Mouse (Mus musculus) brain, embryonic 14.5 days (tissue): ENCODE measurements around the gene Trpm3. TPM values are rescaled to one million over a fixed set of nuclear protein-coding genes. Genes with fewer than 3 reads are reported as not detected.
A peak's percentile ranks its signal among the peaks of the same experiment; 100 is the strongest.

Source experiments
- DNase-seq: peaks from one replicate; pipeline ENCODE4 v3.0.0-alpha.2; 2011; ENCODE audit warnings: low read depth
- CTCF ChIP-seq: fragments of 200-500 bp; IDR thresholded peaks from 2 replicates; pipeline ENCODE4 v1.5.1; 2012; ENCODE audit warnings: inconsistent platforms, mild to moderate bottlenecking, moderate library complexity, borderline replicate concordance; ENCODE audit not compliant: insufficient read depth, insufficient read length; ENCODE audit errors: extremely low read depth
- POLR2A ChIP-seq: fragments of 200-500 bp; IDR thresholded peaks from 2 replicates; pipeline ENCODE4 v1.6.1; 2012; ENCODE audit warnings: mild to moderate bottlenecking, inconsistent platforms, borderline replicate concordance; ENCODE audit not compliant: poor library complexity, insufficient read depth, insufficient read length, severe bottlenecking; ENCODE audit errors: extremely low read depth
- polyA plus RNA-seq: library from polyadenylated mRNA; depleted of rRNA; stranded (reverse); fragments of >200 nt; gene quantifications from 2 replicates; pipeline ENCODE4 v1.2.3, GENCODE M21; 2012

Gene Trpm3
- polyA plus RNA-seq, 1 experiment, result 27.7 TPM

DNA sequence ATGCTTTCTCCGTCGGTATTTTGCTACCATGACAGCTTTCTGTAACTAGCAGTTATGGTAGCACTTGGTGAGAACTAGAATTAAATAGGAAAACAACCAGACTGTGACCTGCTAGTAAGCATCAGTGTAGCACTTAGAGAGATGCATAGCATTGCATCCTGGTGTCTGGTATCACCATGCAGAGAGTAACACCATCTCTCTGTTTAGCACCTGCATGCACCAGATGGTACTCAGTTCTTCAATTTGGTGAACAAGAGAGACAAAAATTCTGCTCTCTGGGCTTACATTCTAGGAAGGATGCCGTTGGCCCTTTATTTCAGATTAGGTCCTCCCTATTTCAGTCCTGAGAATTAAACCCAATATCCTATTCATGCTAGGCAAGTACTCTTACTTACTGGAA lies 834.4 kb downstream of the Trpm3 start:
- no peak for TF ChIP-seq POLR2A
- no peak for TF ChIP-seq CTCF
- no peak for DNase-seq

GRCm38 (mm10) chr19:22973727-22974126 lies 834.9 kb downstream of the Trpm3 start:
- DNase-seq, result no peak

DNA sequence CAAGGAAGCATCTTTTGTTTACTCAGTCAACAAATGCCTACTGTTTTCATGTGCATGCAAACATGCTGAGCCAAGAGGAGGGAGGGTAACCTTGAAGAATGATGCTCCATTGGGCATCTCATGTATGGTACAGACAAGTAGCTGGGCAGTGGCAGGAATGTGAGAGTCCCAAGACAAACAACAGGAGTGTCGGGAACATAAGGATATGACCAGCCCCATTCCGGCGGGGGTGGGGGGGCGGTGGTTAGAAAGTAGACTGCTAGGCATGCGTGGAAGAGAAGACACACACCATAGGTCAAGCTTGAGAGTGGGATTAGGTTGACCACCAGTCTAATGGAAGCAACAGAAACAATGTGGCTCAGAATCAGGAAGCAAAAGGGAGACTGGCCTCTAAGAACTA lies 837.0 kb downstream of the Trpm3 start:
- no peak for TF ChIP-seq CTCF
- TF ChIP-seq POLR2A, result no peak
- DNase-seq, result no peak

More at GRCm38 (mm10) chr19:22973727-22974126, 834.9 kb downstream of the Trpm3 start:
- TF ChIP-seq POLR2A, result no peak
- TF ChIP-seq CTCF, result no peak

GRCm38 (mm10) chr19:22977508-22977907 lies 838.7 kb downstream of the Trpm3 start:
- TF ChIP-seq CTCF (no peak), POLR2A (no peak)
- DNase-seq, result peak; percentile 37

GRCm38 (mm10) chr19:22978763-22979162 lies 839.9 kb downstream of the Trpm3 start:
- TF ChIP-seq CTCF (no peak), POLR2A (no peak)
- DNase-seq, result no peak

DNA sequence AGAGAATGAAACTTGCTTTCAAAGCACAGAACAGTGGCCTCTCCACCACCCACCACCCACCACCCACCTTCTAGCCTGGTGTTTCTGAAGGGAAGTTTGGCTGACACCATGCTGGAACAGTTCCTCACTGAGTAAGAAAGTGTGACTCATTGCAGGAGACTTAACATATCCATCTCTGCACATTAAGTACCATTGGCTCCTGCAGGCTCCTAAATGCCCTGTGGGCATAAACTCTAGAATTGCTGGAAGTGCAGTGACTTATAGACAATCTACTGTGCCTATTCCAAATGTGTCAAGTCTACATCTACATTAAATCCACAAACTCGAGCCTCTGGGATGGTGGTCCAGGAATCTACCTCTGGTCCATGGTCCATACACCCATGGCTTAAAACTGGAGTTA lies 840.3 kb downstream of the Trpm3 start:
- no peak for TF ChIP-seq POLR2A
- TF ChIP-seq CTCF, result no peak
- no peak for DNase-seq

GRCm38 (mm10) chr19:22987914-22988313 lies 849.1 kb downstream of the Trpm3 start:
- TF ChIP-seq POLR2A, result no peak
- TF ChIP-seq CTCF, result no peak
- DNase-seq, result peak; percentile 17

GRCm38 (mm10) chr19:22993946-22994345 lies 855.1 kb downstream of the Trpm3 start:
- no peak for DNase-seq
- TF ChIP-seq CTCF, result no peak
- no peak for TF ChIP-seq POLR2A

DNA sequence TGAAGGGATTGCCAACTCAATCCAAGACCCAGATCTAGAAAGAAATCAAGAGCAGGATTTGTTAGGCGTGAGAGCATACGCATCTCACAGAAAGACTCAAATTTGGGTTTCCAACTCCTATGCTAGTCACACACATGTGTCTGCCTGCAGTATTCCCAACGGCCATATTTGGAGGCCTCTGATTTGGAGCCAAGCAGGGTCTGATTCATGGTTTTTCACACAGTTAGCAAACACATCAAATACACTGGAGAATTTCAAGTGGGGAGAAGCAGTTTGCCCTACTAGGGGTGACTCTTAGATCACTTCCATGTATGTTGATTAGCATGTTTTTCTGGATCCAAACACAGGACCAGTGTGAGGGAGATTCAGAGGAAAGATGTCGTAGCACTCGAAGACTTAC lies 855.7 kb downstream of the Trpm3 start:
- TF ChIP-seq POLR2A (no peak), CTCF (no peak)
- no peak for DNase-seq

- TF ChIP-seq CTCF (no peak), POLR2A (no peak)
Measured at GRCm38 (mm10) chr19:23000293-23000692, 861.4 kb downstream of the Trpm3 start.

GRCm38 (mm10) chr19:23003861-23004260 lies 865.0 kb downstream of the Trpm3 start:
- TF ChIP-seq POLR2A, result no peak
- TF ChIP-seq CTCF, result no peak
- DNase-seq, result peak; percentile 45

More at GRCm38 (mm10) chr19:23000293-23000692, 861.4 kb downstream of the Trpm3 start:
- DNase-seq, result no peak

GRCm38 (mm10) chr19:23005851-23006250 lies 867.0 kb downstream of the Trpm3 start:
- DNase-seq, result no peak
- TF ChIP-seq POLR2A (no peak), CTCF (no peak)
